Mouse (Mus musculus) lung, adult 2 months (tissue): ENCODE results near the gene Gphn.

Source experiments
- CTCF ChIP-seq: fragments of 200-500 bp; IDR thresholded peaks from 2 replicates; pipeline ENCODE4 v1.5.1; 2011; ENCODE audit warnings: mild to moderate bottlenecking, low read length, control low read depth; ENCODE audit not compliant: insufficient read depth
- POLR2A ChIP-seq: fragments of 200-500 bp; IDR thresholded peaks from 2 replicates; pipeline ENCODE4 v1.6.1; 2011; ENCODE audit warnings: low read depth, mild to moderate bottlenecking, control low read depth, low read length, borderline replicate concordance; ENCODE audit errors: extremely low read depth

GRCm38 (mm10) chr12:78639466-78639865 lies 413.3 kb downstream of the Gphn start:
- no peak for TF ChIP-seq CTCF
- no peak for TF ChIP-seq POLR2A
